Mouse (Mus musculus): ENCODE results near the gene Dhx32.

DNA sequence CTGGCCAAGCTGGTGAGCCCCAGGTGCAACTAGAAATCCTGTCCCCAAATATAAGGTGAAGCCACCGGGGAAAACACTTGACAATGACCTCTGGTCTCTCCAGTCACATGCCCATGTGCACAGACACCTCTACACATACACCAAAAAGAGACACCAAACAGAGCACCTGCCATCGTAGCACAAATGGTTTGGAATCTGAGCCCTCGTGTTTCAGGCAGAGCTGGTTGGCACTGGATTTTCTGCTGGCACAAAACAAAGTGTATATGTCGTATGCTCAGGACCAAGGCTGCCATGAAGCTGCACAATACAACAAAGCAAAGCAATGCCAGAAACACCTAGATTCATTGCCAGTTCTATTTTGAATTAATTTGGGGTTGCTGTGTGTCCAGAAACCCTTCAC lies 14.5 kb downstream of the Dhx32 start:
- TF ChIP-seq CTCF (IDR thresholded peaks at IDR 0.05; ENCODE audit: low read depth) (no peak), EP300 (IDR thresholded peaks at IDR 0.05; ENCODE audit: low read depth) (no peak)

Data from liver, embryonic 14.5 days (tissue).